Mouse (Mus musculus): ENCODE results near the gene Git2.

The Git2 gene

GRCm38 (mm10) chr5:114680676-114681285 lies 94.5 kb downstream of the Git2 start:
- DNase-seq, result no peak

DNA sequence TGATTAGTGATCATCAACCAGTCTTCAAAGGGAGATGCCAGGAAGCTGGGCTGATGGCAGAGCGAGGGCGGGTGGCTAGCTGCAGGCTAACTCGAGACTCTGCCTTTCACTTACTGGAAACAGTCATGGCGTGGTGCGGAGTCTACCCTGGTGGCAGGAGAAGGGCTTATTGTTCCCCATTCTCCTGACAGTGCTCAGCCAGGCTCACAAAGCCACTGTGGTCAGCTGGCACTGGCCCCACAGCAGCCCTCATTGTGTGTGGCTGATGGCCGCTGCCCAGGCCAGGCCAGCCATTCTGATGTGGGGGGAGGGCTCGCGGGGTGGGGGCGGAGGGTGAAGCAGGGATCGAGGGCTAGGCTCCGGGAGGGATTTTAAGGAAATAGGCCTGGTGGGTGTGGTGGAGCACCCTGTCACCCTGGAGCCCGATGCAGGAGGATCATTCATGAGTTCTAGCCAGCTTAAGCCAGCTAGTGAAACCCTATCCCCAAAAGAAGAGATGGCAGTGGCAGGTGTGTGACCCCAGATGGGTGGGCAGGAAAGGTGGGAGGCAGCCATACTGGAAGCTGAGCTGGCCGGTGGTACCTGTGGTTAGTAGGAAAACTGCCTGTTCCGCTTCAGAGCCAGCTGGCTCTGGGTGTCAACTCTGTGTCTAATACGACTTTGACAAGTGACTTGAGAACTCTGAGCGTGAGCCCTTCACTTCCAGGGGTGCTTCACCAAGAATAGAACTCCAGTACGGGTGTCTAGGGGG lies 95.3 kb downstream of the Git2 start:
- DNase-seq, result no peak

Data from cerebellum, adult 9-11 months (tissue).